Mouse (Mus musculus) embryo, embryonic 11 days (tissue): ENCODE data around the gene Hoxd10.

Source experiments
- DNase-seq: peaks from one replicate; pipeline ENCODE4 v3.0.0-alpha.2; 2015

Gene Hoxd10

DNA sequence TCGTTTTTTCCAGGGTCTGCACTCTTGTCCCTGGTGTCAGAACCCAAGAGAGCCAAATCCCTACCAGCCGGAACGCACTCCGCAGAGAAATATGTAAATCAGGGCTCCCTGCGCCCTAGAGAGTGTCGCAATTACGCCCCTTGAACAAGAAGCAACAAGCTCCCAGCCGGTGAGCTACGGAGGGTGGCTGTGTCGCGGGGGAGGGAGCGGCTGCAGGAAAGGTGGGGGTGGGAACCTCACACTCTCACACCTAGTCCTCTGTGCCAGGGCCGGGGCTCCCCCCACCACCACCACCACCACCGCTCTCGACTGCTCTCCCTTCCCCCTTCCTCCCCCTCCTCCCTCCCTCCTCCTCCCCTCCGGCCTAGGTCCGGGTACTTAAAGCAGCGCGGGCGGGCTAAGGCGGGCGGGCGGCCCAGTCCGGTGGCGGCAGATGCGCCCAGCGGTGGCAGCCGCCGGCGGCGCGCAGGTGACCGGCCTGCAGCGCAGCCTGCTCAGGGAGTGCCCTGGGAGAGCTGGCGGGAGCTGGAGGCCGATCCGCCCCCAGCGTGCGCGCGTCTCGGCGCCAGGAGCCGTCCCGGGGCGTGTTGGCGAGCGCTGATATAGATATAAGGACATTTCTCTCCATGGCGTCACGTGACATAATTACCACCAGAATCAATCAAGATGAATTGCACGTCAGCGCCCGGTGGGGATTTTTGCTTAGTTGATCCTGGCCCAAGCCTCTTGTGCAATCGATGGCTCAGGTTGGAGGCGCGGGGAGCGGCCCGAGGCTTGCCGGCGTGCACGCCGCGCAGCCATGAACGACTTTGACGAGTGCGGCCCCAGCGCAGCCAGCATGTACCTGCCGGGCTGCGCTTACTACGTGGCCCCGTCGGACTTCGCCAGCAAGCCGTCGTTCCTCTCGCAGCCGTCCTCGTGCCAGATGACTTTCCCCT lies 9.9 kb upstream of the Hoxd10 start:
- no peak for DNase-seq

DNA sequence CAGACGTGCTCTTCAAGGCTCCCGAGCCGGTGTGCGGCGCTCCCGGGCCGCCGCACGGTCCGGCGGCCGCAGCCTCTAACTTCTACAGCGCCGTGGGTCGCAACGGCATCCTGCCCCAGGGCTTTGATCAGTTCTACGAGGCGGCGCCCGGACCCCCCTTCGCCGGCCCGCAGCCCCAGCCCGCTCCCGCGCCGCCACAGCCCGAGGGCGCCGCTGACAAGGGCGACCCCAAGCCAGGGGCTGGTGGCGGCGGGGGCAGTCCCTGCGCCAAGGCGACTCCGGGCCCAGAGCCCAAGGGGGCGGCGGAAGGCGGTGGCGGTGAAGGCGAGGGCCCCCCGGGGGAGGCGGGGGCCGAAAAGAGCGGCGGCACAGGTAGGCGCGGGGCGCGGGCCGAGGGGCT lies 8.9 kb upstream of the Hoxd10 start:
- DNase-seq = no peak

DNA sequence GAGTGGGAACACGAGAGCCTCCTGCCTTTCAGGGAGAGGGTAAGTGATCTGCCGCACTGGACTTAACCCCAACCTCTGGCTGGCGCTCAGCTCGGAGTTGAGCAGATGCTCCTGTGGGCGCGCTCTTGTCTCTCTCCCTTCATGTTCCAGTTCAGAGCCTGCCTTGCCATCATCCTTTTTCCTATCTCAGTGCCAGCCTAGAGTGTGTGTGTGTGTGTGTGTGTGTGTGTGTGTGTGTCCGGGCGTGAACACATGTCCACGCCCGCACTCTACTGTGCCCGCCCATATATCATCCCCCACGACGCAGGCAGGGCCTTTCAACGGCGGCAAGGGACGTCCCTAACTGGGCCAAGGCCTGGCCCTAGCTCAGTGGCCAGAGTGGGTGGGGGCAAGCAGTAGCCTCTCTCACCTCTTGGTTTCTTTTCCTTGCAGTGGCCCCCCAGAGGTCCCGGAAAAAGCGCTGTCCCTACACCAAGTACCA lies 8.2 kb upstream of the Hoxd10 start:
- no peak for DNase-seq

- DNase-seq = no peak
Measured at GRCm38 (mm10) chr2:74684106-74684505, 7.6 kb upstream of the Hoxd10 start.

DNA sequence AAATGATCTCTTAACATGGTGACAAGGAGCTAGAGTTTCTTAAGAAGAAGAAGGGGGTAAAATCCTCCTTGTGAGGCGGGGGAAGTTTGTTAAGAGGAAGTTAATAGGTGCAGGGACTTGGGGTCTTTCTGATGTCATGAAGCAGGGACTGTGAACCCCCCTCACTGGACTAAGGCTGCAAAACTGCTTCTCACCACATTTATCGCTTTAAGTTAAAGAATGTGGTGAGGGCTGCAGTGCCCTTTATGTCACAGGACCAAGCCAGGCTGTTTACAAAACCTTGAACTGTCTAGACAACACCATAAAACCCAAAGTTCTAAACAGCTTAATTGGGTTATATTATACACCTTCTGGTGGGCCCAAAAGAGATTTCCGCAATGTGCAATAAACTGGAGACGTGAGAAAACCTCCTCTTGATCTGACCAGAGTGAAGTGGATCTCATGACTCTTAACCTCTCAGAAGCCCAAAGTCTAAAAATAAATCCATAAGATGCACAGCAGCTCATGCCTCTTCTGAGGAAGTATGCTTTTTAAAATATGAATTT lies 6.6 kb upstream of the Hoxd10 start:
- DNase-seq = no peak

DNA sequence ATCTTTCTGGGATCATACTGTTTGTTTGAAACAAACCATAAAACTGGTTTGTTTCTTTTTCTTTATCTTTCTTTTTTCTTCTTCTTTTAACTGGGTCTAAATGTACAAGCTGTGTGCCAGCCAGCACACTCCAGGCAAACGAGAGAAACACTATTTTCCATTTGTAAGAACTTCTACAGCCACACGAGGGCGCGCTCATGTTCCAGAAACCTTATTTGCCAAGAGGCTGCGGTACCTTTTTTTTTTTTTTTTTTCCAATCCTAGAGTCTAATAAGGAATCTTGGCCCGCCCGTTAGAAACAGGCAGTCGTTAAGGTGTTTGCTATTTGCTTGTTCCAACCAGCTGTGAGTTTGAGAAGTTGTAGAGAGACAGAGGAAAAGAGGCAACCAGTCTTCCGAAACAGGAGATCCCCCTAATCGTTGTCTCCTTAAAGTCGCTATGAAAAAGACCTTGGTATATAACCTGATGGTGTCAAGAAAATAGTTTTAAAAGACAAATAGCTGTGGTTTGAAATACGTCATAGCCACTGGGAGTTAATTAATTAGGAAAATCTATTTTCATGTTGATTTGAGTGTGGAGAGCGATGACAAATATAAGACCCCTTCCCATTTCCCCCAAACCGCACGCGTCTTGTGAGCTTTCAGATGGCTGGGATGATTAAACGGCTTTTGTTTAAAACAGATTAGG lies 5.3 kb upstream of the Hoxd10 start:
- DNase-seq = peak; percentile 91

DNA sequence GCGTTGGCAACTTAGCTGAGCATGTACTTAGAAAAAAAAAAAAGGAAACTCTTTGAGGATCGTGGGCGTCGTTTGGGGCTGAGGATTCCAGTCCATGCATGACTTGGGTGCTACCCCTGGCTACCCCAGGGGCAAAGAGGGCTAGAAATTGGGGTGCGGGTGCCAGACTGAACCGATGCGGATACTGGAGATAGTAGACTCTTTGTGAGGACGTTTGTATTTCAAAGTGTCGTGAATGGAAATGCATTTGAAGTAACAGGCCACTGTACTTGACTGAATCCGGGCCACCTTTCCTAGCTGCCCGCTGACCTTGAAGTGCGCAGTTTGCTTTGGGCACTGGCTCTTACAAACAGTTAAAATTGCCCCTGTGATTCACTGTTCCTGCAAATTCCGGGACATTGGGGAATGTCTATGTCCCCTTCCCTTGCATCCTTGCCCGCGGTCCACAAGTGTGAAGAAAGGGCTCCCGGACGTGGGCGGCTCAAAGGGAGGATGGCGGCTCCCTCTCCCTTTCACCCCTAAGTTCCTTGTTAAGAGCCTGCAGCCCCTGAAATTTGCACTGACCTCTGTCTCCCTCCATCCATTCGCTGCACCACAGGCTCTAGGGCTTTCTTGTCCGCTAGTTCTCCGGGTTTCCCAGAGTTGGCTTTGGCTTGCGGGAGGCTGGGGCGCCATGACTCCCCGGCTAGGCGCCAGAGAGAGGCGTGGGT lies 4.6 kb upstream of the Hoxd10 start:
- no peak for DNase-seq

DNA sequence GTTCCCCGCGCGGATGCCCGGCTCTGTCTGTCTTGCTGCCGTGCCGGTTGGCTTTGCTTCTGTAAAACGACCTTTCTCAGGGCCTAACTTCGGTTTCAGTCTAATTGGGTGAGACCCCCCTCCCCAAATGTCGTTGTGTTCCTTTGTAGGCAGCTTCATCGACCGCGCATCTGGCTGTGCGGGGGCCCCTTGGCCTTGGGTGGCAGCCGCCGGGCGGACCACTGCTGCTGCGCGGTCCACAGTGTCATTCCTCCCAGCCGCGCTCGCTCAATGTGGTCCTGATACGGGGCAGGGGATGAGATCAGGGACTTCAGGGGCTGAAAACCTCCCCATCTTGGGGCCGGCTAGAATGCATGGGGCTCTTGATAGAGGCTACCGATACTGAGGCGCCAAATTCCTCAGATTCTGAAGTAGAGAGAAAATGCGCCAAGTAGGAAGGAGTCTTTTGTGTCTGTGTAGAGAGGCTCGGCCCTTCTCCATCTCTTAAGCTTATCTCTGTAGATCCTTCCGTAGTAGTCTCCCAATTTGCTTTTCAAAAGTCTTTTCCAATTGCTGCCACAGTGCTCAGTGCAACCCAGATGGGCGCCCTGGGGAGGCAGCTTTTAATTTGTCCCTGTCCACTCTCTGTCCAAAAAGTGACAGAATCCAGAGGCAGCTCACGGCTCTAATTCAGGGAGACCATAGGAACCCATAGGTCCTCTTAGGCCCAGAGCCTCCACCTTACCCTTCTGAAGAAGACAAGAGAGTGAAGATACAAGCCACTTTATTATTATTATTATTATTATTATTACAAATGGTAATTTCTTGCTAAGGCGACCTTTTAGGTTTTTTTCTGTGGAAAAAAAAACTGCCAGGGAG lies 3.8 kb upstream of the Hoxd10 start:
- no peak for DNase-seq

GRCm38 (mm10) chr2:74688795-74689573 lies 2.7 kb upstream of the Hoxd10 start:
- DNase-seq = no peak

- no peak for DNase-seq
Measured at GRCm38 (mm10) chr2:74689574-74690337, 2.0 kb upstream of the Hoxd10 start.

DNA sequence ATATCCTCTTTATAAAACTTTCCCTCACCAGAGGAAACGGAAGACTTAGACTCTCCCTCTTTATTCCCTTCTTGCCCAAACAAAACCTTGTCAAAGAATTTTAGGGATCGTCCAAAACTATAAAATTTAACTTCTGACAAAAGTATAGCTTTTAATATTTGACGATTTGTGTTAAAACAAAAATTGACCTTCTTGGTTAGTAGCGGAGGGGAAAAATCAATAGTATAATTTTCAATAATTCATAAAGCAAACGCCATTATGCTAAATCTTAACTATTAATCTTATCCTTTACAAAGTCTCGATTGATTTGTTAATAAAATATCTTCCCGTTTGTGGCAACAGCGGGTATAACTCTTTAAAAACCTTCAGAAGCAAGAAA lies 1.4 kb upstream of the Hoxd10 start:
- DNase-seq = no peak

DNA sequence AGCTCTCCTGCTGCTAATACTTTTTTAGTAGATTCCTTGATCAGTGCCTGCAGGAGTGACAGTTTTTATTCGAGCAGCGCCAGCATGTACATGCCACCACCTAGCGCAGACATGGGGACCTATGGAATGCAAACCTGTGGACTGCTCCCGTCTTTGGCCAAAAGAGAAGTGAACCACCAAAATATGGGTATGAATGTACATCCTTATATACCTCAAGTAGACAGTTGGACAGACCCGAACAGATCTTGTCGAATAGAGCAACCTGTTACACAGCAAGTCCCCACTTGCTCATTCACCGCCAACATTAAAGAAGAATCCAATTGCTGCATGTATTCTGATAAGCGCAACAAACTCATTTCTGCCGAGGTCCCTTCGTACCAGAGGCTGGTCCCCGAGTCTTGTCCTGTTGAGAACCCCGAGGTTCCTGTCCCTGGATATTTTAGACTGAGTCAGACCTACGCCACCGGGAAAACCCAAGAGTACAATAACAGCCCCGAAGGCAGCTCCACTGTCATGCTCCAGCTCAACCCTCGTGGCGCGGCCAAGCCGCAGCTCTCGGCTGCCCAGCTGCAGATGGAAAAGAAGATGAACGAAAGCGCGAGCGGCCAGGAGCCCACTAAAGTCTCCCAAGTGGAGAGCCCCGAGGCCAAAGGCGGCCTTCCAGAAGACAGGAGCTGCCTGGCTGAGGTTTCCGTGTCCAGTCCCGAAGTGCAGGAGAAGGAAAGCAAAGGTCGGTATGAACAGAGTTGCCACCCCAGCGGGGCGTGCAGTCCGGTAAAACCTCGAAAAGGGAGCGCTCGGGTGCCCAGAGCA lies 477 bp downstream of the Hoxd10 start:
- no peak for DNase-seq

GRCm38 (mm10) chr2:74692808-74693431 lies 1.2 kb downstream of the Hoxd10 start:
- DNase-seq = no peak

GRCm38 (mm10) chr2:74693432-74693827 lies 1.7 kb downstream of the Hoxd10 start:
- no peak for DNase-seq

DNA sequence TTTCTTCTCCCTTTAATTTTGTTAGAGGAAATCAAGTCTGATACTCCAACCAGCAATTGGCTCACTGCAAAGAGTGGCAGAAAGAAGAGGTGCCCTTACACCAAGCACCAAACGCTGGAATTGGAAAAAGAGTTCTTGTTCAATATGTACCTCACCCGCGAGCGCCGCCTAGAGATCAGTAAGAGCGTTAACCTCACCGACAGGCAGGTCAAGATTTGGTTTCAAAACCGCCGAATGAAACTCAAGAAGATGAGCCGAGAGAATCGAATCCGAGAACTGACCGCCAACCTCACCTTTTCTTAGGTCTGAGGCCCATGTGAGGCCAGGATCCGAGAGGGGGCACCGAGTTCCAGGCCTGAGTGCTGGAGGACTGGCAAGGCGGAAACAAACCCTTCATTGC lies 2.3 kb downstream of the Hoxd10 start:
- DNase-seq = peak; percentile 84

- no peak for DNase-seq
Measured at GRCm38 (mm10) chr2:74695383-74695782, 3.7 kb downstream of the Hoxd10 start.

DNA sequence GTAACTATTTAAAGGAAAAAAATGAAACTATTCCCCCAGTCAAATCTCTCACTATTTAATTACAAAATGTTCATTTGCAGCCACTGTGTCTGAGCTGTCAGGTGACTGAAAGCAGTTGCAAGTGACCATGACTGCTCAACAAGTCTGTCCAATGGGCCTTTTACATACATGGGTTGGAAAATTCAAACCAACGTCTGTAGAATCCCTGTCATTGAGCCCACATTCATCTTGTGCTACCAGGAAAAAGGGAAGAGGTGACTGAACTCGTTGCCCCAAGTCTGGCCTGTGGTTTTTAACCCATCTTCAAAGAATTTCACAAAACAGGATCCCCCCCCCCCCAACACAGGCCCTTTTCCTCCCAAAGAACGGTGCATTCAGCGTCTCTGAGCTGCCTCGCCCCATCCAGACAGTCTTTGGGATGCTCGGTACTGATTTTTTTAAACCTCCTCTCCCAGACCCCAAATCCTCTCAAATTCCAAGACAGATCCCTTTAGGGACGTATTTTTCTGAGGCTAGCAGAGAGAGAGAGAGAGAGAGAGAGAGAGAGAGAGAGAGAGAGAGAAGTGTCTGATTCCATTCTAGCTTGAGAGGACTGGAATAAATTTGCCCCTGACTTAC lies 4.2 kb downstream of the Hoxd10 start:
- DNase-seq = no peak

- no peak for DNase-seq
Measured at GRCm38 (mm10) chr2:74696442-74697335, 5.0 kb downstream of the Hoxd10 start.
